Comparison of ENCODE assay signal across 27 mouse cellular contexts in the genomic region with DNA sequence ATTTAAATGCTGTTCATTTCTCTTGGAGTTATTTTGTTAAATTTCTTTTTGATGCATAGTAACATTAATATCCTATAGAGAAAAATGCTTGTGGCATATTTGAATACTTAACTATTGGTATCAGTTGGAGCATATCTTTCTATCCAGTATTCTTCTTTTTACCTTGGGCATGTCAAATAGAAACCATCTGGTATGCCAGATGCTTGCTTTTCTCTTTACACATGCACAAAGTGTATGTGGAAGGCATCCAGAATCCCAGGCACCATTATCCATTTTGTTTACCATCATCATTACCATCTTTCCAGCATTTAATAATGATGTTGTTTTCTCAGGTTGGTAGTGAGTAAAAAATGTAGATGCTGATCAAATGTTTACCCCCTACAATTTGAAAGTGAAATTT.
A peak's percentile ranks its signal among the peaks of the same experiment; 100 is the strongest.
DNase-seq lines count a peak whose midpoint lies in the region; ATAC-seq and TF ChIP-seq lines count a peak whose summit lies in the region.
"Had no signal": no experiment of that assay in that cellular context is flagged by ENCODE, and none has a peak within 500 bp of the region (broad histone marks: within the 10 kb centered on the region; RNA-seq: fewer than 3 reads in every experiment).

No protein-coding gene starts in this region.

- H3K9ac ChIP-seq in forebrain, embryonic 15.5 days (replicated peaks) = no peak overlapping the region
- no peak overlapping the region for H3K9ac ChIP-seq in forebrain, embryonic 11.5 days (ENCODE audit: low read length)
- H3K9ac ChIP-seq: heart, embryonic 13.5 days; hindbrain, embryonic 12.5 days; kidney, embryonic 15.5 days; limb, embryonic 15.5 days; liver, embryonic 13.5 days; midbrain, embryonic 12.5 days had no signal

- ATAC-seq in forebrain, embryonic 15.5 days (replicated peaks) = peak; percentile 84
- ATAC-seq in forebrain, embryonic 11.5 days (replicated peaks; ENCODE audit: low FRiP score) = no peak
- ATAC-seq: lung, postnatal 0 days had no signal

- H3K36me3 ChIP-seq in forebrain, embryonic 15.5 days = no peaks in the 10 kb centered on the region
- no peaks in the 10 kb centered on the region for H3K36me3 ChIP-seq in forebrain, embryonic 11.5 days (ENCODE audit: control insufficient read depth, insufficient read depth, low read length)
- H3K36me3 ChIP-seq: heart, embryonic 13.5 days; hindbrain, embryonic 12.5 days; kidney, embryonic 15.5 days; limb, embryonic 10.5 days; limb, embryonic 15.5 days; liver, embryonic 13.5 days; midbrain, embryonic 12.5 days had no signal

- no peak for TF ChIP-seq CTCF in brain, embryonic 14.5 days (IDR thresholded peaks at IDR 0.05; ENCODE audit: borderline replicate concordance, extremely low read depth, insufficient read depth, insufficient read length)

- no peak overlapping the region for H3K4me2 ChIP-seq in forebrain, embryonic 15.5 days (replicated peaks)
- H3K4me2 ChIP-seq in forebrain, embryonic 11.5 days (ENCODE audit: low read depth, low read length, severe bottlenecking) = no peak overlapping the region
- H3K4me2 ChIP-seq: heart, embryonic 13.5 days; hindbrain, embryonic 12.5 days; kidney, embryonic 15.5 days; limb, embryonic 15.5 days; liver, embryonic 13.5 days; midbrain, embryonic 12.5 days had no signal

- H3K27me3 ChIP-seq in forebrain, embryonic 15.5 days = no peaks in the 10 kb centered on the region
- no peaks in the 10 kb centered on the region for H3K27me3 ChIP-seq in forebrain, embryonic 11.5 days (ENCODE audit: control insufficient read depth, insufficient read depth, low read length)
- H3K27me3 ChIP-seq: heart, embryonic 13.5 days; hindbrain, embryonic 12.5 days; kidney, embryonic 15.5 days; limb, embryonic 15.5 days; liver, embryonic 13.5 days; megakaryocyte, embryonic 14.5 days; midbrain, embryonic 12.5 days had no signal

- TF ChIP-seq POLR2A in brain, embryonic 14.5 days (IDR thresholded peaks at IDR 0.05; ENCODE audit: borderline replicate concordance, extremely low read depth, insufficient read depth, insufficient read length, poor library complexity, severe bottlenecking) = no peak

- H3K4me3 ChIP-seq in forebrain, embryonic 15.5 days = no peak overlapping the region
- H3K4me3 ChIP-seq in forebrain, embryonic 11.5 days (ENCODE audit: low read depth, low read length) = no peak overlapping the region
- H3K4me3 ChIP-seq: heart, embryonic 13.5 days; hindbrain, embryonic 12.5 days; kidney, embryonic 15.5 days; limb, embryonic 10.5 days; limb, embryonic 15.5 days; liver, embryonic 13.5 days; megakaryocyte, embryonic 14.5 days; midbrain, embryonic 12.5 days had no signal

- no peaks in the 10 kb centered on the region for H3K9me3 ChIP-seq in forebrain, embryonic 15.5 days
- no peaks in the 10 kb centered on the region for H3K9me3 ChIP-seq in forebrain, embryonic 11.5 days (ENCODE audit: control insufficient read depth, low read length)
- H3K9me3 ChIP-seq: heart, embryonic 13.5 days; hindbrain, embryonic 12.5 days; kidney, embryonic 15.5 days; limb, embryonic 10.5 days; limb, embryonic 15.5 days; liver, embryonic 13.5 days; megakaryocyte, embryonic 14.5 days; midbrain, embryonic 12.5 days had no signal

- H3K27ac ChIP-seq in forebrain, embryonic 15.5 days (replicated peaks) = no peak overlapping the region; the same call in 1 of the 2 replicates
- H3K27ac ChIP-seq in forebrain, embryonic 11.5 days (ENCODE audit: low read depth, low read length) = no peak overlapping the region
- H3K27ac ChIP-seq: heart, embryonic 13.5 days; hindbrain, embryonic 12.5 days; kidney, embryonic 15.5 days; limb, embryonic 10.5 days; limb, embryonic 15.5 days; liver, embryonic 13.5 days; midbrain, embryonic 12.5 days had no signal

- no peak for DNase-seq in forebrain, embryonic 11.5 days (ENCODE audit: low spot score)
- DNase-seq in layer of hippocampus, adult 11-12 months (ENCODE audit: low spot score) = peak; percentile 14
- DNase-seq in layer of hippocampus, postnatal 36 days = no peak
- peak; percentile 88 for DNase-seq in brain, embryonic 14.5 days (ENCODE audit: low read depth)
- peak; percentile 24 for DNase-seq in layer of hippocampus, adult 9-10 months (ENCODE audit: low spot score)
- no peak for DNase-seq in embryo, embryonic 10 days (ENCODE audit: low spot score)
- DNase-seq: adrenal gland, postnatal 25 days; B cell, adult 2 months; cerebellum, adult 11 months; cerebellum, adult 9-10 months; gastrocnemius, postnatal 10 days; heart, postnatal 10 days; kidney, adult 18-20 months; kidney, postnatal 36 days; liver, embryonic 13.5 days; lung, adult 18-20 months; lung, postnatal 4 days; thymus, postnatal 4 days had no signal

- H3K4me1 ChIP-seq in forebrain, embryonic 15.5 days = 0 out of 2 replicates have a peak, but pooled peaks cover 3% of the 10 kb centered on the region
- H3K4me1 ChIP-seq in forebrain, embryonic 11.5 days (replicated peaks; ENCODE audit: control insufficient read depth, insufficient read depth, low read length) = no peaks in the 10 kb centered on the region
- H3K4me1 ChIP-seq: heart, embryonic 13.5 days; hindbrain, embryonic 12.5 days; kidney, embryonic 15.5 days; limb, embryonic 10.5 days; limb, embryonic 15.5 days; liver, embryonic 13.5 days; megakaryocyte, embryonic 14.5 days; midbrain, embryonic 12.5 days had no signal

Comparison
In these comparisons a context has a peak if more than half of its experiments do, and no peak if none do; other contexts are left out.
1. DNase-seq: peak in layer of hippocampus, adult 11-12 months (single experiment), brain, embryonic 14.5 days (single experiment) and layer of hippocampus, adult 9-10 months (single experiment); none in forebrain, embryonic 11.5 days (single experiment), layer of hippocampus, postnatal 36 days (0 of 2) and embryo, embryonic 10 days (single experiment).